Mouse (Mus musculus): ENCODE data around the gene Nox3. TPM values are rescaled to one million over a fixed set of nuclear protein-coding genes. Genes with fewer than 3 reads are reported as not detected.

Nox3 gene
- polyA plus RNA-seq (2015; fragmentation: Nextera tagmentation; extraction: Ambion mirVana), result not detected in 2 replicates

GRCm38 (mm10) chr17:3696161-3696560, at the start of gene Nox3:
Gene Nox3, minus strand, starts transcription at chr17:3696261.

Other genes with a start within 250 kb of the Nox3 start
- 0.38 TPM in 1 of 2 replicates, not detected in the other for gene Cldn20, start 163.7 kb downstream of the Nox3 start, polyA plus RNA-seq (2015; fragmentation: Nextera tagmentation; extraction: Ambion mirVana)
- 9.4 and 9.8 TPM in 2 replicates for gene Tfb1m, start 138.5 kb downstream of the Nox3 start, polyA plus RNA-seq (2015; fragmentation: Nextera tagmentation; extraction: Ambion mirVana)